Mouse (Mus musculus) cerebellum, adult 18-20 months (tissue): ENCODE data around the gene Prep.
"Not testable (repeated sequence)": the region's sequence is repeated elsewhere in the genome, so short reads cannot be mapped to it uniquely, and the experiment has no call there.

Experiments used
- DNase-seq, 2 experiments: peaks; one replicate each; pipeline ENCODE4 v3.0.0; 2021

Gene Prep

DNA sequence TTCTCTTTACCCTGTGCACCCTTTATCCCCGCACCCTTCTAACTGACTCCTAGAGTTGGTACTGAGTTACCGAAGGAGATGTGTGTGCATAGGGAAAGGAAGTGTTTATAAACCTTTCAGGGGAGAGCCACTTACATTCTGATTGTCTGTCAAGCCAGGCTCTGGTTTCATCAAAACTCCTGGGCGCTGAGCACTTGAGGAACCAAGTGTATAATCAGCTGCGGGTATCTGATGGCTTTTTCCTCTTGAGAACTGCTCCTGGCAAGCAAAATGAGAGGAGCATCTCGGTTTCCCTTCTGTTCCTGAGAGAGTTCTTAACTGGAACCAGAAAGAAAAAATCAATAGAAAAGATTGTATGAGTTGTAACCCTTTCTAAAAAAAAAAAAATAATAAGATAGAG lies 10.3 kb downstream of the Prep start:
- DNase-seq, result no peak

DNA sequence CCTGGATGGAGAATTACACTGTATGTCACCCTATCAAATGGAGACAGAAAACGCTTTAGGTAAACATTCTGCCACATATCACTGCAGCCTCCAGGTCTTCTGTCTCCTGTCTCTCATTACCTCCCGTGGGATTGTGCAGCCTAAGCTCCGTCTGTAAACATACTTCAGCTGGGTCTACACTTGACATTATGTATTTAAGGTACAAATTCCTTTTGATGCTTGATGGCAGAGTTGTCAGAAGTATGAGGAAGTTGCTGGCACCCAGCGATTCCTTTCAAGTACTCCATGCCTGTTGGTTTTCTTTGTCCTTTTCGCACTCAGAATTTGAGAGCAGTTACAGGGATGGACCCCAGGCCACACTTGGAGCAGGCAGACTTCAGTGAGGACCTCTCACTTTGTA lies 12.8 kb downstream of the Prep start:
- DNase-seq, result no peak

DNA sequence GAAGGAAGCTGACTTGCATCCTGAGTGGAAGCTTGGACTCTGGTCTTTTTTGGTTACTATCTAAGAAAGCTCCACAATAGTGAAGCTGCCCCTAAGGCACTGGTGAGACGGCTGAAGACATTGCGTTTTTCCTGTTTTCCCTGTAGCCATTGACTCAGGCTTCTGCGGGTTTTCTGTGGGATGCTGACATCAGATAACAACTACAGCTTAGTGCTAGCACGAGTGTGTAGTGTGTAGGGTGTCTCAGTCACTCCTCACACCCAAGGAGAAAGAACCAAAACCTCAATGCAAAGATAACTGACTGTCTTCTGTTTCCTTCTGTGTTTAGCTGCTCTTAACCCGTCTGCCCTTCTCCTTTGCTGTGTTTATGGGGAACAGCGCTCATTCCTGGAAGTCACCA lies 13.5 kb downstream of the Prep start:
- no peak for DNase-seq

DNA sequence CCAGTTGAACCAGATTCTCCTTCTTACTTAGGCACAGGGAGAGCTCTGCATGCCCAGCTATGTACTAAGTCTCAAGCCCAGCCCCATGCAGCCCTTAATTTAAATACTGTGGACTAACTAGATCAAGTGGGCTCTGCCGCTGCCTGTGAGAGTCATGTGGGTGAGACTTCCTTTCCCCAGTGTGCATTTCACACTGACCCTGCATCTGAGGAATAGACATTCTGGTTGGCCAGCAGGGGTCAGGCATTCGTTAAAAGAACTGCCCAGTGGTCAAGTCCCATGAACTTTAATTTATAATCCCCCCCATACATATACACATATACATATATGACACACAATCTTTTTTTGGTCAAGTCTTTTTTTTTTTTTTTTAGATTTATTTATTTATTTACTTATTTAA lies 15.7 kb downstream of the Prep start:
- DNase-seq, result no peak

DNA sequence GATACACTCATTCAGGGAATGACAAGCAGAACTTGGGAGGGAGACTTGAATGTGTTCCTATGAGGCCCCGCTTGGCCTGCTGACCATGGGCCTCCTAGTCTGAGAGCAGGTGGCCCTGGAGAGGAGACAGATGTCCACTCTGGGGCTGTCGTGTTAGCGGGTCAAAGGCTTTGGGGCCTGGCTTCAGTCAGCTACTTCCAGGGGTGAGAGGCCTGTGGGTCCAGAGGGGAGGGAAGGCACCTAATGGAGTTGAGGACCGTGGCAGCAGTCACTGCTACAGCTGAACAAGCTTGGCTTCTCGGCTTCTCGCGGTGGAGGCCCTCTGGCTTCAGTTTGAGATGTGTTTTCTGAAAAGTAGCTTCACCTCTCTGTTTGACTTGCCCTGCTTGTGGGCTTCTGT lies 17.0 kb downstream of the Prep start:
- DNase-seq, result not testable (repeated sequence)

DNA sequence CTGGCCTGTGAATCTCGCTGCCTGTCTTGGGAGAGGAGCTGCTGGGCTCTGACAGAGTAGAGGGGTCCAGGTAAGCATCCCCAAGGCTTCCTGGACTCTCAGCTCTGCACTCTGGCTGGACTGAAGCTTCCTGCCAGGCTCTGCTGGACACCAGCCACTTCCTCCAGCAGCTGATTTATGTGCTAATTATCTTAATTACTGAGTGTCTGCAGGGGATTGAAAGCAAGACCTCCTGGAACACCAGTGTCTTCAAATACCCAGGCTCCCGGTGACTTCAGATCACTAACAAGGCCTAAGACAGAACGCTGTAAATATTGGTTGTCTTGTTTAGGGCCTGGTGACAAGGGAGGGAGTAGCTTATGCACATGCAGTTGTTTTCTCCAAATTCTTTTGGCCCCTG lies 17.5 kb downstream of the Prep start:
- no peak for DNase-seq

DNA sequence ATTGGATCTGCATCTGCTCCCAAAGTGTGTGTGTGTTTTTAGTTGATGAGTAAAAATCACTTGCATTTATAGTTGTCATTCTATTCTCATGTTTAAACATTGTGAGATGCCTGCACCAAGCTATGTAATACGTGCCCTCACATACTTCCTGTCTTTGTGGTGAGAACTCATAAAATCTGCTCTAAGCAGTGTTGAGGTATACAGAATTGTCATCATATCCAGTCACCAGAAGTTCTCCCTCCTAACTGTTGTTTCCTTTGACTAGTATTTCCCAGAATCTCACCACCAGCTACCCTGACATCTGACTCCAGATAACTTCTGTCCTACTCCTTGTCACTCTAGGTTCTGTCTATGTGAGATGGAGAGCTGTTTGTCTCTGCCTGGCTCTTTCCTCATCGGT lies 18.3 kb downstream of the Prep start:
- DNase-seq, result no peak

DNA sequence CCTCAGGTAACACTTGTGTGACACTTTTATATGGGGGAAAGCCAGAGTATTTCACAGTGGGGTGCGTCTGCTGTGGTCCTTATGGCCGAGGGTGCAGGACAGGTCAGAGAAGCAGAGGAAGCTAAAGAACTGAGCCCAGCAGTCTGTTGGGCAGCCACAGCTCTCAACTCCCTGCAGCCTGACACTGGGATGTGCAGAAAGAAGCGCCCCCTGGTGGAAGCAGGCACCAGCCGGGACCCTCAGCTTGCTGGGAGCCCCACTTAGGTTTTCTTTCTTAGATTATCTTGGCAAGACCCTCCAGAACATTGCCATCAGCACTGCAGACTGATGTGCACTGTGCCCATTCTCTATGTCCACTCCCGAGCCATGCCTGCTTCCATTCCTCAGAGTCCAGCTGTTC lies 19.6 kb downstream of the Prep start:
- DNase-seq, result peak in 1 of 2 experiments; percentile 26

DNA sequence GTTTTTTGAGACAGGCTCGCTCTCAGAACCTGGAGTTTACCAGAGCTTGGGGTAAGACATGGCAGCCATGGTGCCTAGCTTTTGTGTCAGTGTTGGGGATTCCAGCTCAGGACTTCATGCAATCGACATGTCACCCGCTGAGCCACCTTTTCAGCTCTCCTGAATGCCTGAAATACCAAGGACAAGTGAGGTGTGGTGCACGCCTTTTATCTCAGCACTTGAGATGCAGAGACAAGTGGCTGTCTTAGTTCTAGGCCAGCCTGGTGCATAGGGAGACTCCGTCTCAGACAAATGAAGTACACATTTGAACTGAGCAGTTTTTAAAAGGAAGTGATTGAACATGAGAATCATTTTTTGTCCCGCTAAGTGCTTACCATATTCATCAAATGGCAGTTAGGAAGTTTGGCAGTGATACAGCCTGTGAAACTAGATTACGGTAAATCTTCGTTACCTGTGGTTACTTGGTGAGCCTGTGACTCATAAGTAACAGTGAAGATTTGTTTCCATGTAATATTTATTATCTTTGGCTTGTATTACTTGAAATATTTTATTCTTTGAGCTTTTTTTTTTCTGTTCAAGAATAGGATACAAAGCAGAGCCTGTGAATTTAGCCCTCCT lies 24.6 kb downstream of the Prep start:
- no peak for DNase-seq

DNA sequence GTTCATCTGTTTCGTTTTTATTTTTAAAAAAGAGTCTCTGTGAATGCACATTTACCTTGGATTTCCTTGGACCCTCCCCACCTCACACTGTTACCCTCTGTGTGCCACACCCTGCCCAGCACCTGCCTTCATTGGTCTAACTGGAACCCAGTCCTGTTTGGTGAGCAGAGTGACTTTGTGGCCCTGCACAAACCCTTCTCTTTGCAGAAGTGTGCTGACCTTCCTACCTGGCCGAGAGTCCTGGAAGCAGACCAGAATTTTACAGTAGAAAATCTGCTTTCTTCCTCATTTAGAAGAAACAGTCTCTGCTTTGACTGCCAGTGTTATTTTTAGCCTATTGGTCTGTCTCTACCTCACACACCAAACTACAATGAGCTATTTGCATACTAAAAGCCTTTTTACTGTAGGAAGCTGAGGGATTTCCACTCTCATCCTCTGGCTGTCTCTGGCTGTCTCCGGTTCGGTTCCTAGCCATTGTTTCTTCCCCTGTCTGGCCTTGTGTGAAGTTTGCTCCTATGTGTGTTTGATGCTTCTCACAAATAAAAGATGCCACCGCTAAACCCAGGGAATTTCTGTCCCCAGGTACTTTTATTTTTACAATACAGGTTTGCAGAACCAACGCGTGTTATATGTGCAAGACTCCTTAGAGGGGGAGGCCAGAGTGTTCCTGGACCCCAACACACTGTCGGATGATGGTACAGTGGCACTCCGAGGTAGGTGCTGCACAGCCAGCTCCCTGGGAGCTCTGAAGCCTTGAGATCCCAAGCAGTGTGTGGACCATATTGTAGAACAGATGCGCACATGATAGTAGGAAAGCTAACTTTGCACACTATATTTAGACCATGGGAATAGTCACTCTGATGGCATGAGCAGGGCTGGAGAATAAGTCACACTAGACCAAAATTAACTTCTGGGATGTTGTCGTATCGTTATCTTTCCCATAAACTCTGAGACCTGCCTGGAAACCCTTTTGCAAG lies 25.4 kb downstream of the Prep start:
- DNase-seq, result peak in 1 of 2 experiments; percentile 14

DNA sequence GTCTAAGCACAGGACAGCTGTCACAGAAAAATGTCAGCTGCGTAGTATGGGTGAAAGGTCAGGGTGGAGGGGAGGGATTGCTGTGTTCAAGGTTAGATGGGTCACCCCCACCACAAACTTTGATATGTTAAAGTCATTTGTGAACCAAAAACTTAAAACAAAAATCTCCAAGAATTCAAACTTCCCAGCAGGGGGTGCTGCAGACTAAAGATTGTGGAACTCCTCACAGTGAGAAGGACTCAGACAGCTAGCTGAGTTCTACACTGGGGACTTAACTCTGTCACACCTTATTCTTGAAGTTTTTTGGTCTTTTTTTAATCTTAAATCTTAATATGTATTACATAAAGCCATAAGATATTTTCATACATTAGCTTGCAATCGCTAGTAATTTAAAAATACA lies 31.7 kb downstream of the Prep start:
- no peak for DNase-seq

DNA sequence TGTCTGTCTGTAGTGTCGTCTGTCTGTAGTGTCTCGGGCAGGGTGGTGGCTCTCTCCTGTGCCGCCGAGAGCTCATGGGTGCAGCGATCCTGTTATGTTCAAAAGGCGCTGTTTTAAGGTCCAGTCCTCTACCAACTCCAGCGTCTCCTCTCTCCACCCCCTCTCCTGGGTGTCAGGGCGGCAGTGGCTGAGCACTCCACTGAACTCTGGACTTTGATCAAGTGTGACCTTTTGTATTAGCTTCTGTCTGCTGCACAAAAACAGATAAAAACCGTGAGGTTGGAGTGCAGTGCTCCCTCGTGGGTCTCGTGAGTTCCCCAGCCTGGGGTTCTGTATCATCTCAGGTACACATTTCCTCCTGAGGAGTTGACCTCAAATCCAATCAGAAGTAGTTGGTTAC lies 33.5 kb downstream of the Prep start:
- no peak for DNase-seq

DNA sequence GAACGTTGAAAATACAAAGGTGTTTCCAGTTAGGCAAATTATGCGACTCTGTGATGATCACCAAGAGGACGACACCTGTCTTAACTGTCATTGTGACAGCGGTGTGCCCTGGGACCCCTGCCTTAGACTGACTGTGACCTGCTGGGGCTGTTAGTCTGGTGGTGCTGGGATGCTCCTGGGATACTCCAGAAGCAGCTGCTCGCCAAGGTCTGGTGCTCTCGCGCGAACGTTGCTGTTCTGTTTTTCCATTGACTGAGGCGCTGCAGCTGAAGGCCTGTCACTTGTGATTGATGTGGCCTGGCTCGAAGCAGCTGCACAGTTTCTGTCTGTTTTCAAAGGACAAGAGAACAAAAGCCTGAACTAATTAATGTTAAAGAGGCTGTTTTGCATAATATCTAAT lies 36.2 kb downstream of the Prep start:
- DNase-seq, result no peak

DNA sequence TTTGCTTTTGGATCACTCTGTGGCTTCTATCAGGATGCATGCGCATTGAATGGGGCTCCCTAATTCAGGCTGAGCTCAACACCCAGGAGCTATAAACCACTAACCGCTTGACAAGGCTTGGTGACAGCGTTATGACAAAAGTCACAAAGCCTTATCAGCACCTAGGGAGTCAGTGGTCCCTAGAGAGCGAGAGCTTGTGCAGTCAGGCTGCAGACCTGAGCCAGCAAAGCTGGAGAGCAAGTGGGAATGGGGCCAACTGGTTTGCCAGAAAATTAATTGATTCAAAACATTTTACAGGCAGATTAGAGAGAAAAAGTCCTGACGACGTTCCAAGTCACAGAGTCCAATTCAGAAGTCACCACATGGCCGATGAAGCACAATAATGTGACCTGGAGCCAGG lies 37.1 kb downstream of the Prep start:
- DNase-seq, result peak; percentile 40 to 43

DNA sequence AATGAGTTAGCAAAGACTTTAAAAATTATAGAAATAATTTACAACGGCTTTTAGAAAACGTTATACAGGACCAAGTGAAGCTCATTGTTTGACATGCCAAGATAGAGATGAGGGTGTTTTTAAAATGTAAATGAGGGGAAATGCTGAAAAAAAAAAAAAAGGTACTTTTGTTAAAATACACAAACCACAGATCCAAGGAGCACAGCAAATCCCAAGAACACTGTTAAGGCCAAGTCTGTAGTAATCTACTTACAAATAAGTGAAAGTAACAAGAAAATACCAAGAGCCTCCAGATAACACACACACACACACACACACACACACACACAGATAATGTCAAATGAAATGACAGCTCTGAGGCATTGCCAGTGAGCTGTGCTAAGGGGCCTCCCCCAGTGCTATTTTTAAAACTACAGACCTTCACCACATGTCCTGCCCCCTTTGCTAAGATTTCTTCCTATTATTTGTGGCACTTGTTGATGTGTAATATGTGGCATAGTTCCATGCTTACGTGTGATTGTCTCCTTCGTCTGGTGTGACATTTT lies 37.6 kb downstream of the Prep start:
- DNase-seq, result no peak

DNA sequence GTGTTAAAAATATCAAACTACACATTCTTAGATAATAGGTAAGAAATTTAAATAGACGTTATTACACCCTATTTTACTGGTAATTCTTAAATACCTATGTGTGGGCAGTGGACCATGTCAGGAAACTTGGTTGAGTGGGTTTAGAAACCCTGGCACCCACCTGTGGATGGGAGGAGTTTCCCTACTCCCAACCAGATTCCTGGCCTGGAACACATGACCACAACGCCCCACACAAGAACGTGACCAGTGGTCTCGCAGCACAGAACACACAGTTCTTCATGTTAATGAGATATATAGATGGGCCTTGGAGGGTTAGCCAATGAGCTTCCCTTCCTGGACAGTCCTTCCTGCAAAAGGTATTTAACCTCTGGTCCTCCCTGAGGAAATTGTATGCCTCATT lies 39.5 kb downstream of the Prep start:
- no peak for DNase-seq

DNA sequence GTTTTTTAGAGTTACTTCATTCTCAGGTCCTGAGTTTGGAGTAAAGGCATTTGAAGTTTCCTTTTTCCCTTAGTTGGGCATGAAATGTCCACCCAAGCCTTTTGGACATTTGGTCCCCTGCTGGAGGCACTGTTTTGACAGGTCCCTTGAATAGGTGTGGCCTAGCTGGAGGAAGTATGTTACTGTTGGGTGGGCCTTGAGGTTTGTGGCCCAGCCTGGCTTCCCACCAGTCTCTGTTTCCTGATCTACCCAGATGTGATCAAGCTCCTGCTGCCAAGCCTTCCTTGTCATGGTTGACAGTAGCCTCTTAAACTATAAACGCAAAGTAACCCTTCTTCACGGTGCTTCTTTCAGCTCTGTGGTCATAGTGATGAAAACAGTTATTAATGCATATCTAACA lies 40.3 kb downstream of the Prep start:
- DNase-seq, result no peak

DNA sequence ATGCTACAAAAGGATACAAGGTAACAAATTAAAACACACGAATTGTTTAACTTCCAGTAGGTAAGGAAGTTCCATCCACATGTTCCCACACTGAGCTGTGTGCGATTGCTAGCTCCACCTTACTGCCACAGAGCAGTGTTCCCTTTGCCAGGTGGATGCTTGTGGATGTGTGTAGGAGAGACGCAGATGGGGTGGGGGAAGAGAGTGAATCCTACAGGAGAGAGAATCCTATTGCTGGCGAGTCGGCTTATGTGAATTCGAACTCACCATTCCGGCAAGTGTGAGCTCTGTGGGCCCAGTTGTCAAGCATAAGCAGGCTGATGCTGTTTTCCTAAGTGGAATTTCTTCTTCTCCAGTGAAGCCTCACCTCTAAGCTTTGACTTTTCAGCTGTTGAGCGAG lies 42.0 kb downstream of the Prep start:
- no peak for DNase-seq

DNA sequence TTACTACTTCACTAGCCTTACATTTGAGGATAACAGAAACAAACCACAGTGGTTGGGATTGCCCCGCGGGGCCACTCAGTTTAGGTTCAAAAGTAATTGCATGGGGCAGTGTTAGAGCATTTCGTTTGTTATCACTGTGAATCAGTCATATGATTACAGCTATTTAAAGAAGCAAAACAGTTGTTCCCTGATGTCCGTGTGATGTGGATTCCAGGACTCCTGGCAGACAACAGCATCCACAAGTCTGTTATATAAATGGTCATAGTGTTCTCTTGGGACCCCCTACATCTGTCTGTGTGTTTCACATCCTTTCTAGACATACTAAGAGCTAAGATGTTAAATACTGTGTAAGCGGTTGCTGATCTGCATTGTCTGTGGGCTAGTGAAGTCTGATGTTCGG lies 43.0 kb downstream of the Prep start:
- no peak for DNase-seq

DNA sequence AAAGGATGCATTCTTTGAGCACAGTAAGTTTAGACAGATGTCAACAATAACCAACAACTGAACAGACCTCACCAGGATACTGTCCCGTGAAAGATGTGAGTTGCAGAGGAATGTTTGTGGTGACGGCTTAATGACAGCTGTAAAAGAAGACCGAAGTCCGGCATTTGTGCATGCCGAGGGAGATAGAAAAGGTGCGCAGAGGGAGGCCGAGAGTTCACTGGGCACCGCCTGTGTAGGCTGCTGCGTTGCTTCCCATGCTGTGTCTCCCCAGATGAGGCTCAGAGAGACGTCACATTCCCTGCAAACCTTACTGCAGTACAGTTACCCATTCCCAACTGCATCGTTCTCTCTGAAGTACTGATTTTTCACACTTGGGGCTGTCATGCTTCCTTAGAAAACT lies 45.9 kb downstream of the Prep start:
- no peak for DNase-seq

DNA sequence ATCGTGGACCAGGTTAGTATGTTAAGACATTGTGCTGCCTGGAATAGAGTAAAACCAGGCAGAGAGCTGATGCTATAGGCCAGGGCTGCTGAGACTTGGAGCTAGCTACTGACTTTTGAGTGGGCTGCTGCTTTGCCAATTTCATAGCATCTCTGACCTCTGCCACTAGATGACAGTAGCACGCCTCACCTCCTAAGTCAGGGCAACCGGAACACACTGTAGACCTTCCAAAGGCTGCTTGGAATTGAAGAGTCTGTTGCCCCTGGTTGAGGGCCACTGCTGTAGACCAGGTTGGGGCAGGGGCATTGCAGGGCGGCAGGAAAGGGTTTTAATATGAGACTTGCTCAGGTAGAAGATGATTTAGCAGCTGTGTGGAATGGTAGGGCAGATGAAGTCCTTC lies 47.5 kb downstream of the Prep start:
- peak in 1 of 2 experiments; percentile 14 for DNase-seq

DNA sequence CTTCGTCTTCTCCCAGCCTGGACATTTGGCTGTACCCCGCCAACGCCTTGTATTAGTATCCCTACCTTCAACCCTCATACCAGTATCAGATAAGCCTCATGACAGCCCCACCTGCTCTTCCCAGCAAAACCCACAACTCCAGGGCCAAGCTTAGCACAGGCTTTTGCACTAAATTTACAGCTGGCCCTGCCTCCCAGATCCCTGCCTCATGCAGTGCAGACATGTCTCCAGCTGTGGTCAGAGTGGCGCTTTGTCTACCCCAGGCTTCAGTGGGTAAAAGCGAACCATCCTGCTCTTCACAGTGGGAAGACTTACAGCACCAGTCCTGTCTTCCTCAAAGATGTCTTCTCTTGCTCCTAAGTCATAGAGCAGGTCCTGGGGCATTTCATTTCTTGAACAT lies 49.8 kb downstream of the Prep start:
- no peak for DNase-seq

DNA sequence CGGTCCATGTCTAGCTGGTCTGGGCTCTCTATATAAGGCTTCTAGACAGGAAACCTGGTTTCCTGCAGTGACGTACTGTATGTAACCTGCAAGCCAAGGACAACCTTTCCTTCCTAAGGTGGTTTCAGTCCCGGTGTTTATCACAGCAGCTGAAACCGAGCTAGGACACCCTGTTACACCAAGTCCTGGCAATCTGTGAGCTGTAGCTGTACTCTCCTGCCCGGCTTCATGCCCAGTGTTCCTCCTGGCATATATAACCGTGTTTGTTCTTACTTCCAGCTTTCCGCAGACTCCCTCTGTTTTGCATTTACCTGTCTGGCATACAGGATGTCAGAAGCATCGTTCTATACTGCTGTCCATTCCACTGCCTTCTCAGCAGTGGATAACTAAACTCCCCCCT lies 51.4 kb downstream of the Prep start:
- peak; percentile 31 to 49 for DNase-seq

DNA sequence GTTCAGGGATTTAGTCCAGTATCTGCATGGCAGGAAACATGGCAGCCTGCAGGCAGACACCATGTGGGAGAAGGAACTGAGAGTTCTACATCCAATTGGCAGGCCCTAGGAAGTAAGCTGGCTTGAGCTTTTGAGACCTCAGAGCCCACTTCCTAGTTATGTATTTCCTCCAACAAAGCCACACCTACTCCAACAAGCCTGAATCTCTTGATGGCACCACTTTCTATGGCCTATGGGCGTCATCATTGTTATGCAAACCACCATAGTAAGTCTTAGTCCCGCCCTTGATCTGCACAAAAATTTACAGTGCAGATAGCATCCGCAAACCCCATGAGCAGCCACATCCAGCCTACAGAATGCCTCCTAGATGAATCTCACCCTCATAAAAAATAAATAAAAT lies 54.6 kb downstream of the Prep start:
- no peak for DNase-seq
